Mouse (Mus musculus) lung, adult 18-20 months (tissue): ENCODE data around the gene Casp2.

Experiments
- DNase-seq, 2 experiments: peaks; one replicate each; pipeline ENCODE4 v3.0.0; 2022; ENCODE audit warnings: mixed read lengths in 2 of 2

Gene Casp2

DNA sequence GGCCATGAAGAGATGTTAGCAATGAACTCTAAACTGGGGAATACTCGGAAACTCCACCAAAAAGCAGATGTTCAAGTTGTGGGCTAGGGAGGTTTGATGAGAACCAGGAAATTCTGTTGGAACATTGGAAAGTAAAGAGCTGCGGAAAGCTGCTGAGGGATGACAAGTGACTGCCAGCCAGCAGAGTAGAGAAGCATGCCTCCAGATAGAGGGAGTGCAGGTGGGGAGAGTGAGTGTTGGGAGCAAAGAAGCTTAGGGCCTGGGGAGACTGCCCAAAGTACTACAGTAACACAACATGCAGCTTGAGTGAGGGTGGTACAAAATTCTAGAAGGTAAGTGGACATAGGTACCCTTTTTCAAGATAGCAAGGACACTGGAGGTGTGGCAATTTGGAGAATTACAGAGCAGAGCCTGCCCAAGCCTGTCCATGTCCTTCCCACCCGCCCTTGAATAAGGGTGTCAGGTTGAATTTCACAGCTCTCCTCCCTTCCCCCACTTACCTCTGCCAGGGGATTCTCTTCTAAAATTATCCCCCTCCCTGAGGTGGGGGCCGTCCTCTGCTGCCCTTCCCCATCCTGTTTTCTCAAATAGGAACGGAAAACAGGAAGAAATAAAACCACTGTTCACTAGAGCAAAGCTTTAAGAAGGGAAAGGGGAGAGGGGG lies 18.2 kb downstream of the Casp2 start:
- DNase-seq: no peak

DNA sequence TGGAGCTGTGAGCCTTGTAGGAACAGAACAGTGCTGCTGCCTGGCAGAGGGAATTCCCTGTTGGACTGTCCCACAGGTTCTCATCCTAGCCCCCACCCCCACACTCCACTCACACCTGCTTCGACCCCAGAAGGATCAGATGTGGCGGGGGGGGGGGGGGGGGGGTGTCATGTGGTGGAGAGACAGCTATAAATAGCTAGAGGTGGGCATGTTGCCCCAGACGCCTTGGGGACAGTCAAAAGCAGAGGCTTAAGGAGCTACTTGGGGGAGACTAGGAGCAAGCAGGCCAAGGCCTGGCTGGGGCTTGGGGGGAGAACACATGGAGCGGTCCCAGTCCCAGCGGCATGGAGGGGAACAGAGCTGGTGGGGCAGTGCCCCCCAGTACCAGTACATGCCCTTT lies 21.7 kb downstream of the Casp2 start, which contains the start of gene Clcn1:
Gene Clcn1 (plus strand): TSS at position 238 of the 400 bp plus-strand sequence.
- DNase-seq: no peak

DNA sequence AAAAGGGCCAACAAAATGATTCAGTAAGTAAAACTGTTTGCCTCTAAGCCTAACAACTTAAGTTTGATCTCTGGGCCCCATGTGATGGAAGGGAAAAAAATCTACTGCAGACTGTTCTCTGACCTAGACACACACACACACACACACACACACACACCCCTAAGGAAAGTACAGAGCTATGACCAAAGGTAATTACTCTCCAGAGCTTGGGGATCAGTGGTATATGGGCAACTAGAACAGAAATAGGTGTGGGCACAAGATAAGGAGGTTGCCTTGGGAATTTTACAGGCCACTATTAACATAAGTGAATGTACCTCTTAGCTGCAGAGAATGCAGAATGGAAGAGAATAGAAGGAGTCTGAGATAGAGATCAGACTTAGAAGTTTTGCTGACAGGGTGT lies 22.8 kb downstream of the Casp2 start:
- DNase-seq: no peak

- DNase-seq: no peak
These were observed 28.5 kb downstream of the Casp2 start for GRCm38 (mm10) chr6:42293327-42293726.

GRCm38 (mm10) chr6:42295549-42296094 lies 30.8 kb downstream of the Casp2 start:
- DNase-seq: peak in 1 of 2 experiments; percentile 17

DNA sequence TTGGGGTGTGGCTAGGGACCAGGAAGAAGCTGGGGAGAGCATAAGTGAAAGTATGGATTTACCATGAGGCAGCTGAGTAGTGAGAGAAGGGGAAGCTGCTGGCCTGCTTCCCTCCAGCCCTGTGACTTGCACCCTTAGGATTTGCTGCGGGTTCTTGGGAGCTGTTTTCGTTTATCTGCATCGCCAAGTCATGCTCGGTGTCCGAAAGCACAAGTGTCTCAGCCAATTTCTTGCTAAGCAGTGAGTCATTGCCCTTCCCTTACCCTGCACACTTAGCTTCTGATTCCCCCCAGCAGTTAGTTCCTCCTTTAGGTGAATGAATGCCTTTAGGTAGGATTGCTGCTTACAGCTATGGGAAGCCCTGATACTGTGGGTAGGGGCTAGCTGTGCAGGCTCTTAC lies 34.6 kb downstream of the Casp2 start:
- no peak for DNase-seq

DNA sequence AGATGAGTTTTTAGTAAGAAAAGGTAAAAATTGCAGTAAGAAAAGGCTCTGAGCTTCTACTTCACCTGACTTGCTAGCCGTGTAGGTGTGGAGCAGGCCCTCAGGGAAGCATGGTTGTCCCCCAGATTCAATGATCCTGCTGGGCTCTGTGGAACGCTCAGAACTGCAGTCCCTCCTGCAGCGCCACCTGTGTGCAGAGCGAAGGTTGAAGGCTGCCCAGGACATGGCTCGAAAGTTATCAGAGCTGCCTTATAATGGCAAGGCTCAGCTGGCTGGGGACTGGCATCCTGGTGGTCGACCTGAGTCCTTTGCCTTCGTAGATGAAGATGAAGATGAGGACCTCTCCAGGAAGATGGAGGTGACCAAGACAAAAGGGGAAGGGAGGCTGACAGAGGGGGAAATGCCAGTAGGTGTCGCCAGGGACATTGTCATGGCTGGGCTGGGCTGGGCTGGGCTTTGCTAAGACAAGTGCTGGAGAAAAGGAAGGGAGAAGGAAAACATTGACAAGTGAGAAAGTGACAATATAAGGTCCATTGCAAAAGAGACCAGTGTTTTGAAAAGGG lies 45.1 kb downstream of the Casp2 start:
- DNase-seq: no peak

- no peak for DNase-seq
These were observed 45.8 kb downstream of the Casp2 start for GRCm38 (mm10) chr6:42310427-42311053.

- no peak for DNase-seq
These were observed 53.5 kb downstream of the Casp2 start for GRCm38 (mm10) chr6:42318293-42318692.

DNA sequence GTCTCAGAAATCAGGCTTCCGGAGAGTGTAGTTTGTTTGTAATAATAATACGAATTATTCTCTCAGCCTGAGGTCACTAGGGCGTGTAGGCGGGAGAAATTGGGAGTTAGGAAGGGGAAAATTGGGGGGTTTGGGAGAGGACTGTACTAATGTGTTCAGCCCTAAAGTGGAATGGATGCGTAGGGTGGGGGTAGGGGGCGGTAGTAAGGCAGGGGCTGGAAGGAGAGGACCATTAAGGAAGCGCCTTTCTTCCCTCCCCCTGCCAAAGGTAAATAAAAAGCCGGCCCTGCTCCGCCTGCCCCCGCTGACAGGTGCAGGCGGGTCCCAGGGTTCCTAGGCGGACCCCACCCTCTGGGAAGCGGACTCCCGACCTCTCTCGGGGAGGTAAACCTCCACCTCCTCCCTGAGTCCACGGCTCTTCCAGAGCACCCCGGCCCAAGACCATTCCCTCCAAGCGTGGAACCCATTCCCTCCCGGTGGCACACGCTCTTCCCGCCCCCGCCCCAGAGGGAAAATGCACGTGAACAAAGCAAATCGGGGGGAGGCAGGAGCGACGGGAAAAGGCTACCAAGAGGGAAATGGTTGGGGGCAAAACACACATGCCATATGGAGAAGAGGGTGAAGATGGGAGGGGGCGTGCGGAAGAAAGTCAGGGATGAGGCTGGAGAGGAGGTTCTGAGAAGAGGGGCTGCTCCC lies 58.7 kb downstream of the Casp2 start:
- DNase-seq: no peak

DNA sequence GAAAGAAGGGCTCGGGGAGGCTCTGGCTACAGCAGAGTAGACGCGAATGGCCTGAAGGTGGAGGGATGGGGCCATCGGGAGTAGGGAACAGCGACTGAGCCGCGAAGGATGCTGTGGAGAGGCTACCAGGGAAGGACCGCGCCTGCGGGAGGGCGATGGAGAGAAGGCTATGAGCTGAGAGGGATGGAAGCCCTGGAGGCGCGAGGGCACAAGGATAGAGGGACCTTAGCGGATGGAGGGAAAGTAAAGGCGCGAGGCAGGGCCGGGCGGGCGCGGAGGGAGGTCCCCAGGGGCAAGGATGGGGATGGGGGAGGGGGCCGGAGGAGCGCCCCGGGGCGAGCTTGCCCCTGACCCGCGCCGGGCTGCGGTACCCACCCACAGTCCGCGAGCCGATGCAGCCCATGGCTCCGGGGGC lies 59.3 kb downstream of the Casp2 start:
- DNase-seq: no peak

- peak; percentile 10 to 14 for DNase-seq
These were observed 59.9 kb downstream of the Casp2 start, which contains the start of gene Fam131b for GRCm38 (mm10) chr6:42324482-42325267. Fam131b (minus strand) TSS chr6:42324643.

GRCm38 (mm10) chr6:42325268-42325609 lies 60.5 kb downstream of the Casp2 start:
- DNase-seq: peak; percentile 68 to 70

GRCm38 (mm10) chr6:42326509-42326908 lies 61.7 kb downstream of the Casp2 start:
- no peak for DNase-seq

GRCm38 (mm10) chr6:42328757-42329156 lies 64.0 kb downstream of the Casp2 start:
- no peak for DNase-seq

DNA sequence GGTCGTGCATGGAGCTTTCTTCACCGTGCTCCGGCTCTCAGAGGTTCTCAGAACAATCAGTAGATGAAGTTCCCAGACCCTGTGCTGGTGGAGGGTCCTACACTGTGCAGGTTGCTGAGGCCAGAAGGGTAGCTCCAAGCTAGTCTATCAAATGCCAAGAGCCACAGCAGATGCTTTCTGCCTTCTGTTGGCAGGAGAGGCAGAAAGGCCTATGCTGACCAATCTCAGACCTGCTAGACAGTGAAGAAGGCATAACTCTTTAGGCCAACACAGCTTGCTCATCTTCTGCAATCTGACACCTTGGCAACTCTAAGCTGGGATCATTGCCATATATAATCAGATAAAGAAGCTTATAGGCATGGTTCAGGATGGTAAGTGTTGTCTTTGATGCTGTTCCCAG lies 65.4 kb downstream of the Casp2 start:
- DNase-seq: no peak

GRCm38 (mm10) chr6:42330946-42331345 lies 66.2 kb downstream of the Casp2 start:
- DNase-seq: no peak
